Mouse (Mus musculus): ENCODE measurements around the gene Frmd4b. TPM values are rescaled to one million over a fixed set of nuclear protein-coding genes. Genes with fewer than 3 reads are reported as not detected.
"Not testable (repeated sequence)": the region's sequence is repeated elsewhere in the genome, so short reads cannot be mapped to it uniquely, and the experiment has no call there.

The Frmd4b gene
- polyA plus RNA-seq, 1 experiment from 2014 or later = 13.7 TPM

GRCm38 (mm10) chr6:97387388-97387787 is 230.0 kb downstream of the Frmd4b start:
- H3K27ac ChIP-seq (ENCODE audit: low read depth, low read length) = no peak overlapping the region
- WGBS = 77% methylated on average over 6 of the region's 6 CpGs
- ATAC-seq (ENCODE audit: low FRiP score, low TSS enrichment) = no peak

GRCm38 (mm10) chr6:97384918-97385317 is 232.4 kb downstream of the Frmd4b start:
- 78% methylated on average over 5 of the region's 5 CpGs for WGBS
- Histone ChIP-seq H3K4me1 (ENCODE audit: control insufficient read depth, insufficient read depth, low read length) (no peaks in the 10 kb centered on the region), H3K4me3 (ENCODE audit: low read length) (no peak overlapping the region), H3K36me3 (ENCODE audit: control insufficient read depth, insufficient read depth, low read length) (no peaks in the 10 kb centered on the region), H3K4me2 (replicated peaks; ENCODE audit: low read depth, low read length) (no peak overlapping the region), H3K27me3 (ENCODE audit: control insufficient read depth, insufficient read depth, low read length) (no peaks in the 10 kb centered on the region), H3K27ac (ENCODE audit: low read depth, low read length) (no peak overlapping the region), H3K9ac (ENCODE audit: low read depth, low read length) (no peak overlapping the region), H3K9me3 (ENCODE audit: control insufficient read depth, low read length) (no peaks in the 10 kb centered on the region)
- no peak for ATAC-seq (ENCODE audit: low FRiP score, low TSS enrichment)

More at GRCm38 (mm10) chr6:97387388-97387787, 230.0 kb downstream of the Frmd4b start:
- H3K4me3 ChIP-seq (ENCODE audit: low read length) = no peak overlapping the region
- no peak overlapping the region for H3K9ac ChIP-seq (ENCODE audit: low read depth, low read length)
- H3K4me1 ChIP-seq (ENCODE audit: control insufficient read depth, insufficient read depth, low read length) = no peaks in the 10 kb centered on the region
- H3K27me3 ChIP-seq (ENCODE audit: control insufficient read depth, insufficient read depth, low read length) = no peaks in the 10 kb centered on the region
- H3K4me2 ChIP-seq (replicated peaks; ENCODE audit: low read depth, low read length) = no peak overlapping the region
- H3K36me3 ChIP-seq (ENCODE audit: control insufficient read depth, insufficient read depth, low read length) = no peaks in the 10 kb centered on the region
- H3K9me3 ChIP-seq (ENCODE audit: control insufficient read depth, low read length) = no peaks in the 10 kb centered on the region

- no peaks in the 10 kb centered on the region for H3K27me3 ChIP-seq (ENCODE audit: control insufficient read depth, insufficient read depth, low read length)
- 82% methylated on average over 4 of the region's 4 CpGs for WGBS
- no peaks in the 10 kb centered on the region for H3K36me3 ChIP-seq (ENCODE audit: control insufficient read depth, insufficient read depth, low read length)
- no peak overlapping the region for H3K27ac ChIP-seq (ENCODE audit: low read depth, low read length)
- H3K4me2 ChIP-seq (replicated peaks; ENCODE audit: low read depth, low read length) = no peak overlapping the region
- ATAC-seq (ENCODE audit: low FRiP score, low TSS enrichment) = no peak
- H3K4me1 ChIP-seq (ENCODE audit: control insufficient read depth, insufficient read depth, low read length) = no peaks in the 10 kb centered on the region
- no peaks in the 10 kb centered on the region for H3K9me3 ChIP-seq (ENCODE audit: control insufficient read depth, low read length)
- H3K4me3 ChIP-seq (ENCODE audit: low read length) = no peak overlapping the region
- H3K9ac ChIP-seq (ENCODE audit: low read depth, low read length) = no peak overlapping the region
These were observed 236.1 kb downstream of the Frmd4b start for GRCm38 (mm10) chr6:97381275-97381674.

GRCm38 (mm10) chr6:97370947-97371346 is 246.4 kb downstream of the Frmd4b start:
- Histone ChIP-seq H3K27me3 (ENCODE audit: control insufficient read depth, insufficient read depth, low read length) (no peaks in the 10 kb centered on the region), H3K27ac (ENCODE audit: low read depth, low read length) (no peak overlapping the region), H3K4me2 (replicated peaks; ENCODE audit: low read depth, low read length) (no peak overlapping the region), H3K9ac (ENCODE audit: low read depth, low read length) (no peak overlapping the region), H3K36me3 (ENCODE audit: control insufficient read depth, insufficient read depth, low read length) (no peaks in the 10 kb centered on the region), H3K9me3 (ENCODE audit: control insufficient read depth, low read length) (no peaks in the 10 kb centered on the region), H3K4me3 (ENCODE audit: low read length) (no peak overlapping the region), H3K4me1 (ENCODE audit: control insufficient read depth, insufficient read depth, low read length) (no peaks in the 10 kb centered on the region)
- no peak for ATAC-seq (ENCODE audit: low FRiP score, low TSS enrichment)
- 69% methylated on average over 2 of the region's 2 CpGs for WGBS

- ATAC-seq (ENCODE audit: low FRiP score, low TSS enrichment) = no peak
- Histone ChIP-seq H3K36me3 (ENCODE audit: control insufficient read depth, insufficient read depth, low read length) (no peaks in the 10 kb centered on the region), H3K9ac (ENCODE audit: low read depth, low read length) (no peak overlapping the region), H3K27ac (ENCODE audit: low read depth, low read length) (no peak overlapping the region), H3K4me2 (replicated peaks; ENCODE audit: low read depth, low read length) (no peak overlapping the region), H3K27me3 (ENCODE audit: control insufficient read depth, insufficient read depth, low read length) (no peaks in the 10 kb centered on the region), H3K4me3 (ENCODE audit: low read length) (no peak overlapping the region), H3K4me1 (ENCODE audit: control insufficient read depth, insufficient read depth, low read length) (no peaks in the 10 kb centered on the region), H3K9me3 (ENCODE audit: control insufficient read depth, low read length) (no peaks in the 10 kb centered on the region)
- 63% methylated on average over 1 of the region's 1 CpGs for WGBS
These were observed 246.9 kb downstream of the Frmd4b start for GRCm38 (mm10) chr6:97370460-97370859.

GRCm38 (mm10) chr6:97363846-97364245 is 253.5 kb downstream of the Frmd4b start:
- Histone ChIP-seq H3K27ac (ENCODE audit: low read depth, low read length) (no peak overlapping the region), H3K27me3 (ENCODE audit: control insufficient read depth, insufficient read depth, low read length) (no peaks in the 10 kb centered on the region), H3K9ac (ENCODE audit: low read depth, low read length) (no peak overlapping the region), H3K4me1 (ENCODE audit: control insufficient read depth, insufficient read depth, low read length) (no peaks in the 10 kb centered on the region), H3K4me2 (replicated peaks; ENCODE audit: low read depth, low read length) (no peak overlapping the region), H3K4me3 (ENCODE audit: low read length) (no peak overlapping the region), H3K9me3 (ENCODE audit: control insufficient read depth, low read length) (no peaks in the 10 kb centered on the region), H3K36me3 (ENCODE audit: control insufficient read depth, insufficient read depth, low read length) (no peaks in the 10 kb centered on the region)
- ATAC-seq (ENCODE audit: low FRiP score, low TSS enrichment) = no peak
- WGBS = 81% methylated on average over 2 of the region's 2 CpGs

GRCm38 (mm10) chr6:97357606-97358005 is 259.7 kb downstream of the Frmd4b start:
- WGBS = 82% methylated on average over 2 of the region's 4 CpGs
- not testable (repeated sequence) for H3K27ac ChIP-seq (ENCODE audit: low read depth, low read length); H3K36me3 ChIP-seq (ENCODE audit: control insufficient read depth, insufficient read depth, low read length); H3K9me3 ChIP-seq (ENCODE audit: control insufficient read depth, low read length); H3K27me3 ChIP-seq (ENCODE audit: control insufficient read depth, insufficient read depth, low read length); ATAC-seq (ENCODE audit: low FRiP score, low TSS enrichment); H3K9ac ChIP-seq (ENCODE audit: low read depth, low read length); H3K4me3 ChIP-seq (ENCODE audit: low read length); H3K4me2 ChIP-seq (replicated peaks; ENCODE audit: low read depth, low read length)
- H3K4me1 ChIP-seq (ENCODE audit: control insufficient read depth, insufficient read depth, low read length) = peaks cover 11% of the 10 kb centered on the region

- no peak overlapping the region for H3K4me3 ChIP-seq (ENCODE audit: low read length)
- no peak overlapping the region for H3K9ac ChIP-seq (ENCODE audit: low read depth, low read length)
- ATAC-seq (ENCODE audit: low FRiP score, low TSS enrichment) = peak; percentile 50; the same call in 1 of the 2 replicates
- no peaks in the 10 kb centered on the region for H3K36me3 ChIP-seq (ENCODE audit: control insufficient read depth, insufficient read depth, low read length)
- H3K4me2 ChIP-seq (replicated peaks; ENCODE audit: low read depth, low read length) = no peak overlapping the region
- 42% methylated on average over 7 of the region's 7 CpGs for WGBS
- H3K4me1 ChIP-seq (ENCODE audit: control insufficient read depth, insufficient read depth, low read length) = peaks cover 16% of the 10 kb centered on the region
- H3K27ac ChIP-seq (ENCODE audit: low read depth, low read length) = no peak overlapping the region
- no peaks in the 10 kb centered on the region for H3K27me3 ChIP-seq (ENCODE audit: control insufficient read depth, insufficient read depth, low read length)
- no peaks in the 10 kb centered on the region for H3K9me3 ChIP-seq (ENCODE audit: control insufficient read depth, low read length)
These were observed 260.7 kb downstream of the Frmd4b start for GRCm38 (mm10) chr6:97356612-97357011.

GRCm38 (mm10) chr6:97355141-97355540 is 262.2 kb downstream of the Frmd4b start:
- H3K9ac ChIP-seq (ENCODE audit: low read depth, low read length) = no peak overlapping the region
- H3K9me3 ChIP-seq (ENCODE audit: control insufficient read depth, low read length) = no peaks in the 10 kb centered on the region
- H3K27ac ChIP-seq (ENCODE audit: low read depth, low read length) = no peak overlapping the region
- H3K4me3 ChIP-seq (ENCODE audit: low read length) = no peak overlapping the region
- H3K4me2 ChIP-seq (replicated peaks; ENCODE audit: low read depth, low read length) = no peak overlapping the region
- no peak for ATAC-seq (ENCODE audit: low FRiP score, low TSS enrichment)
- no peaks in the 10 kb centered on the region for H3K27me3 ChIP-seq (ENCODE audit: control insufficient read depth, insufficient read depth, low read length)
- peaks cover 16% of the 10 kb centered on the region for H3K4me1 ChIP-seq (ENCODE audit: control insufficient read depth, insufficient read depth, low read length)
- WGBS = 12% methylated on average over 8 of the region's 8 CpGs
- H3K36me3 ChIP-seq (ENCODE audit: control insufficient read depth, insufficient read depth, low read length) = no peaks in the 10 kb centered on the region

All from kidney, embryonic 14.5 days (tissue).